Mouse (Mus musculus): ENCODE results near the gene Pdxp.

- TF ChIP-seq CTCF (IDR thresholded peaks at IDR 0.05; ENCODE audit: low read depth) (no peak), EP300 (optimal IDR thresholded peaks at IDR 0.05) (no peak)
Measured at GRCm38 (mm10) chr15:78899740-78900584, 13.8 kb upstream of the Pdxp start, which contains the start of gene Sh3bp1.
